ENCODE assay signal across 10 mouse cellular contexts in genomic region chr5:88542651-88543282, GRCm38 (mm10). TPM values are rescaled to one million over a fixed set of nuclear protein-coding genes. Genes with fewer than 3 reads are reported as not detected.
DNase-seq lines count a peak whose midpoint lies in the region.
"Had no signal": no experiment of that assay in that cellular context is flagged by ENCODE, and none has a peak within 500 bp of the region (broad histone marks: within the 10 kb centered on the region; RNA-seq: fewer than 3 reads in every experiment).

No protein-coding gene starts in this region.

- intact Hi-C loops in heart, postnatal 10 days (cut with DNase I) = no loop called here
- intact Hi-C loops in left cerebral cortex, postnatal 14 days (cut with DNase I) = no loop called here

- peak; percentile 41 for DNase-seq in cerebellum, adult 8-10 months
- no peak for DNase-seq in cerebellum, adult 11 months
- peak; percentile 26 for DNase-seq in ovary, postnatal 14 days (ENCODE audit: low spot score)
- no peak for DNase-seq in ovary, postnatal 10 days (ENCODE audit: low spot score)
- DNase-seq in cerebellum, adult 9-11 months = peak; percentile 27
- DNase-seq in heart, postnatal 10 days = peak; percentile 59 to 77
- DNase-seq in left cerebral cortex, postnatal 14 days (ENCODE audit: low spot score in 2 of 2) = peak; percentile 52 to 65
- peak; percentile 69 for DNase-seq in retina, embryonic 14.5 days (ENCODE audit: low spot score)

RNA-seq across cellular contexts. Expression of gene Utp3, which starts 11.5 kb away (rescaled TPM):
- total RNA-seq in heart, postnatal 10 days (2021) = 10 to 100 TPM; 21.5 to 21.9 TPM
- total RNA-seq in left cerebral cortex, postnatal 14 days (2021) = 10 to 100 TPM; 24.8 to 25.6 TPM

RNA-seq across cellular contexts. Expression of gene Jchain, which starts 15.1 kb away (rescaled TPM):
- total RNA-seq in heart, postnatal 10 days (2021) = under 1 TPM; 0.17 to 0.31 TPM
- under 1 TPM; 0.20 to 0.34 TPM for total RNA-seq in left cerebral cortex, postnatal 14 days (2021)

RNA-seq across cellular contexts. Expression of gene Rufy3, which starts 22.1 kb away (rescaled TPM):
- total RNA-seq in heart, postnatal 10 days (2021) = 10 to 100 TPM; 12.7 to 12.8 TPM
- 100 to 1,000 TPM; 190 to 191 TPM for total RNA-seq in left cerebral cortex, postnatal 14 days (2021)

RNA-seq across cellular contexts. Expression of gene Enam, which starts 55.0 kb away (rescaled TPM):
- not detected for total RNA-seq in heart, postnatal 10 days (2021)
- not detected for total RNA-seq in left cerebral cortex, postnatal 14 days (2021)
- total RNA-seq: ES-E14; gastrocnemius, postnatal 36 days had no signal

Comparison
In these comparisons a context has a peak if more than half of its experiments do, and no peak if none do; other contexts are left out.
1. DNase-seq: peak in cerebellum, adult 8-10 months (single experiment), ovary, postnatal 14 days (single experiment), cerebellum, adult 9-11 months (single experiment), heart, postnatal 10 days (2 of 2), left cerebral cortex, postnatal 14 days (2 of 2) and retina, embryonic 14.5 days (single experiment); none in cerebellum, adult 11 months (single experiment) and ovary, postnatal 10 days (single experiment).
2. RNA of gene Rufy3, which starts 22.1 kb away (total RNA-seq): 190 to 191 TPM in left cerebral cortex, postnatal 14 days; 12.7 to 12.8 TPM in heart, postnatal 10 days; every median in the first group is over 10 times any median in the second.